Mouse (Mus musculus) heart, postnatal 0 days (tissue): ENCODE data around the gene Jph4. TPM values are rescaled to one million over a fixed set of nuclear protein-coding genes. Genes with fewer than 3 reads are reported as not detected.

Experiments used
- ATAC-seq: fragments of 200-750 bp; cut with Nextera tagmentation; 2 replicates; pipeline ENCODE4 v1.8.0; 2017; ENCODE audit warnings: low read depth, moderate number of reproducible peaks, moderate library complexity; ENCODE audit not compliant: insufficient read depth
- DNase-seq: peaks from one replicate; pipeline ENCODE4 v3.0.0-alpha.2; 2016; ENCODE audit warnings: low spot score
- H3K27ac ChIP-seq: fragments of 300-500 bp; sonication (generic); 2 replicates; pipeline ENCODE4 v1.5.1; 2014; ENCODE audit warnings: low read depth, mild to moderate bottlenecking
- H3K27me3 ChIP-seq: fragments of 300-500 bp; sonication (generic); 2 replicates; pipeline ENCODE4 v1.6.1; 2014; ENCODE audit warnings: low read length, mixed read lengths; ENCODE audit not compliant: control insufficient read depth, insufficient read depth
- H3K36me3 ChIP-seq: fragments of 300-500 bp; sonication (generic); replicated peaks from 2 replicates; pipeline ENCODE4 v1.6.1; 2014; ENCODE audit warnings: low read length, mixed read lengths; ENCODE audit not compliant: control insufficient read depth, insufficient read depth
- H3K4me1 ChIP-seq: fragments of 300-500 bp; sonication (generic); 2 replicates; pipeline ENCODE4 v1.6.1; 2014; ENCODE audit warnings: antibody characterized with exemption; ENCODE audit not compliant: control insufficient read depth, insufficient read depth
- H3K4me2 ChIP-seq: fragments of 300-500 bp; sonication (generic); 2 replicates; pipeline ENCODE4 v1.6.1; 2014; ENCODE audit warnings: low read depth, mild to moderate bottlenecking, low read length, moderate library complexity
- H3K4me3 ChIP-seq: fragments of 300-500 bp; sonication (generic); 2 replicates; pipeline ENCODE4 v1.5.1; 2014; ENCODE audit warnings: low read depth, low read length
- H3K9ac ChIP-seq: fragments of 300-500 bp; sonication (generic); replicated peaks from 2 replicates; pipeline ENCODE4 v1.6.1; 2014; ENCODE audit warnings: low read depth, low read length, mixed read lengths
- H3K9me3 ChIP-seq: fragments of 300-500 bp; sonication (generic); replicated peaks from 2 replicates; pipeline ENCODE4 v1.6.1; 2016; ENCODE audit warnings: low read length; ENCODE audit not compliant: control insufficient read depth
- CTCF ChIP-seq: IDR thresholded peaks from 2 replicates; pipeline ENCODE4 v1.5.1; 2016; ENCODE audit warnings: antibody characterized with exemption, control low read depth, low read depth
- EP300 ChIP-seq: IDR thresholded peaks from 2 replicates; pipeline ENCODE4 v1.6.1; 2016; ENCODE audit warnings: antibody characterized with exemption, low read depth
- WGBS: fragments of 180-500 bp; shearing (Covaris S2); extraction: QIAGEN DNeasy Blood & Tissue Kit; methylation state at CpG from one replicate; pipeline ENCODE4 v1.1.7; 2014; 5-methylcytosine and 5-hydroxymethylcytosine counted together
- polyA plus RNA-seq: library from polyadenylated mRNA; unstranded; fragments of >200 nt; fragmentation: Nextera tagmentation; extraction: Ambion mirVana; gene quantifications from 2 replicates; pipeline ENCODE4 v1.2.1, GENCODE M21; 2015
- total RNA-seq: library from RNA; depleted of rRNA; stranded (reverse); fragments of >200 nt; gene quantifications from 2 replicates; pipeline ENCODE4 v1.2.3, GENCODE M21; 2014; ENCODE audit warnings: low replicate concordance

The Jph4 gene
- total and polyA plus RNA-seq, 2 experiments from 2014 or later = 0.03 to 0.38 TPM

DNA sequence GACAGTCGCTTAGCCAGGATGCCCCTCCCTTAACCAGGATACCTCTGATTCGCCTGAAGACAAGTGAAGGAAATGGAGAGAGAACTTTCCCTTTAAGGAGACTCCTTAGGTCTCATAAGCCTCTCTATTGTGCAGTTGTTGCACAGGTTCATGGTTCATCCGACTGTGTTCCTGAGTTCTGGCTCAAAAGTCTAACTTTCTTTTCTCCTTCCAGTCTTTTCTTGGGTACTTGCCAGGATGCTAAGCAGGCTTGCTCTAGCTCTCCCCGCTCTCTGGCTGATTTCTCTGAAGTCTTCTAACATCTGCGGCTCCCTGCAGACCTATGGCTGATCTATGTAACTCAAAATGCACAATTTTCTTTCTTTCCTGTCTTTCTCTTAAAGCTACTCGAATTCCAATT is 33.3 kb downstream of the Jph4 start:
- no peak overlapping the region for H3K4me2 ChIP-seq
- H3K9me3 ChIP-seq = no peaks in the 10 kb centered on the region
- DNase-seq (no peak), ATAC-seq (no peak)
- WGBS = 59% methylated on average over 6 of the region's 6 CpGs
- no peaks in the 10 kb centered on the region for H3K36me3 ChIP-seq
- H3K27me3 ChIP-seq = 0 out of 2 replicates have a peak, but pooled peaks cover 6% of the 10 kb centered on the region
- no peak for TF ChIP-seq CTCF
- TF ChIP-seq EP300 = no peak
- no peak overlapping the region for H3K27ac ChIP-seq
- H3K4me3 ChIP-seq = no peak overlapping the region
- no peak overlapping the region for H3K9ac ChIP-seq
- H3K4me1 ChIP-seq = peaks cover 26% of the 10 kb centered on the region

- Histone ChIP-seq H3K27ac (no peak overlapping the region), H3K9ac (no peak overlapping the region), H3K9me3 (no peaks in the 10 kb centered on the region), H3K4me3 (no peak overlapping the region), H3K4me2 (no peak overlapping the region), H3K4me1 (peaks cover 13% of the 10 kb centered on the region), H3K36me3 (no peaks in the 10 kb centered on the region), H3K27me3 (peaks cover 19% of the 10 kb centered on the region)
- TF ChIP-seq CTCF (no peak), EP300 (no peak)
- no peak for ATAC-seq
- DNase-seq = no peak
- 34% methylated on average over 5 of the region's 5 CpGs for WGBS
Measured at GRCm38 (mm10) chr14:55081105-55081504, 35.6 kb downstream of the Jph4 start.

GRCm38 (mm10) chr14:55079214-55079970 is 37.3 kb downstream of the Jph4 start:
- Histone ChIP-seq H3K4me3 (no peak overlapping the region; the same call in 1 of the 2 replicates), H3K9me3 (no peaks in the 10 kb centered on the region), H3K36me3 (no peaks in the 10 kb centered on the region), H3K27me3 (peaks cover 19% of the 10 kb centered on the region), H3K4me2 (peak overlapping the region; percentile 41), H3K9ac (no peak overlapping the region), H3K4me1 (peaks cover 5% of the 10 kb centered on the region; the same call in 1 of the 2 replicates), H3K27ac (no peak overlapping the region)
- TF ChIP-seq EP300 (no peak), CTCF (peak; percentile 80)
- ATAC-seq (peak; percentile 57), DNase-seq (peak; percentile 55)
- 21% methylated on average over 8 of the region's 8 CpGs for WGBS

DNA sequence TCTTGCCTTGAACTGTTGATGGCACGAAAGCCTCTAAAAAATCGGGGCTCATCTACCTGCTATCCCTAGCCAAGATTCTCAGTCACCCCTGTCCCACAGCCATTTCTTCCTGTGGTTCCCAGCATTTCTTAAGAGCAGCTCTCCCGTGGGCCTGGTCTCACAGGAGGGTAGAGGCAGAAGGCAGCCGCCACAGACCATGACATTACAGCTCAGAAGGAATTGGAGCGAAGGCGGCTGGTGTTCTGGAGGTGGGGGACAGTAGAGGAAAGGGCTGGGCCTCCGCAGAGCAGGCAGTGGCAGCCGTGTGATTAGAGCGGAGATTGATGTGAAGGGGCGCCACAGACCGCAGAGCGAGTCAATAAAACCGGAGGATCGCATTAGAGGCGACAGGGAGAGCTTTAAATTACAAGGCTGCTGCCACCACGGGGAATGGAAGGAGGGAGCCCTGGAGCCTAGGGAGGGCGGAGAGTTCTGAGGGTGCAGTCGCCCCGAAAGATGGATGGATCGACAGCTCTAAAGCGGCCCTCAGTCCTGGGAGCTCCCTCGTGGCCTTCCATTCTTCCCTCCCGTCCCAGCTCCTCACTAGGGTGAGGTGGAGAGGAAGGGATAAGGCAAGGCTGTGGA is 38.3 kb downstream of the Jph4 start:
- Histone ChIP-seq H3K9ac (0 out of 2 replicates have a peak overlapping the region, but pooled peaks have one; percentile 9), H3K36me3 (no peaks in the 10 kb centered on the region), H3K27me3 (peaks cover 19% of the 10 kb centered on the region), H3K9me3 (no peaks in the 10 kb centered on the region), H3K4me3 (peak overlapping the region; percentile 12), H3K4me2 (peak overlapping the region; percentile 41), H3K27ac (no peak overlapping the region), H3K4me1 (peaks cover 5% of the 10 kb centered on the region; the same call in 1 of the 2 replicates)
- TF ChIP-seq EP300 (no peak), CTCF (no peak)
- DNase-seq = no peak
- WGBS = 14% methylated on average over 23 of the region's 23 CpGs
- ATAC-seq = no peak

GRCm38 (mm10) chr14:55077481-55078365 is 39.0 kb downstream of the Jph4 start:
- ATAC-seq = no peak
- Histone ChIP-seq H3K36me3 (no peaks in the 10 kb centered on the region), H3K4me2 (no peak overlapping the region), H3K9me3 (no peaks in the 10 kb centered on the region), H3K4me1 (peaks cover 5% of the 10 kb centered on the region; the same call in 1 of the 2 replicates), H3K27ac (no peak overlapping the region), H3K4me3 (no peak overlapping the region), H3K27me3 (peaks cover 27% of the 10 kb centered on the region), H3K9ac (no peak overlapping the region)
- WGBS = 40% methylated on average over 15 of the region's 15 CpGs
- TF ChIP-seq EP300 = no peak
- no peak for DNase-seq
